Mouse (Mus musculus) colon, adult 2 months (tissue): ENCODE measurements around the gene Trafd1. TPM values are rescaled to one million over a fixed set of nuclear protein-coding genes. Genes with fewer than 3 reads are reported as not detected.

Experiments
- polyA plus RNA-seq: library from polyadenylated mRNA; depleted of rRNA; stranded (reverse); fragments of >200 nt; gene quantifications from 2 replicates; pipeline ENCODE4 v1.2.3, GENCODE M21; 2012; rRNA removed

Trafd1 gene
- 46.5 and 59.0 TPM in 2 replicates for polyA plus RNA-seq

GRCm38 (mm10) chr5:121385461-121386119 is at the start of gene Trafd1:
Gene Trafd1, minus strand, starts transcription at chr5:121385632.

GRCm38 (mm10) chr5:121397187-121398145 is 12.0 kb upstream of the Trafd1 start, which contains the start of gene Naa25:
Gene Naa25, plus strand, starts transcription at chr5:121397936.

Other genes starting within 250 kb of the Trafd1 start
- 21.4 and 24.7 TPM in 2 replicates for gene Ptpn11, start 194.2 kb downstream of the Trafd1 start, polyA plus RNA-seq
- 221 and 273 TPM in 2 replicates for gene Rpl6, start 181.2 kb downstream of the Trafd1 start, polyA plus RNA-seq
- 19.5 and 22.0 TPM in 2 replicates for gene Hectd4, start 165.4 kb downstream of the Trafd1 start, polyA plus RNA-seq
- gene Naa25, start 12.3 kb upstream of the Trafd1 start, polyA plus RNA-seq, result 5.0 and 5.1 TPM in 2 replicates
- 1.5 and 7.2 TPM in 2 replicates for gene Tmem116, start 66.3 kb upstream of the Trafd1 start, polyA plus RNA-seq
- gene Erp29, start 66.9 kb upstream of the Trafd1 start, polyA plus RNA-seq, result 35.2 and 37.5 TPM in 2 replicates
- gene Adam1b, start 117.8 kb upstream of the Trafd1 start, polyA plus RNA-seq, result not detected in 2 replicates
- gene Adam1a, start 159.8 kb upstream of the Trafd1 start, polyA plus RNA-seq, result 2.6 and 3.7 TPM in 2 replicates
- 0.20 TPM in 1 of 2 replicates, not detected in the other for gene Gm42878, start 159.8 kb upstream of the Trafd1 start, polyA plus RNA-seq
- 27.1 and 28.6 TPM in 2 replicates for gene Mapkapk5, start 160.3 kb upstream of the Trafd1 start, polyA plus RNA-seq
- gene Aldh2, start 208.2 kb upstream of the Trafd1 start, polyA plus RNA-seq, result 1,286 and 1,374 TPM in 2 replicates
- gene Acad12, start 233.3 kb upstream of the Trafd1 start, polyA plus RNA-seq, result 7.0 and 7.8 TPM in 2 replicates